Mouse (Mus musculus) heart, postnatal 14 days (tissue): ENCODE results near the gene Gimap1. TPM values are rescaled to one million over a fixed set of nuclear protein-coding genes. Genes with fewer than 3 reads are reported as not detected.

Source experiments
- DNase-seq, 2 experiments: peaks; one replicate each; pipeline ENCODE4 v3.0.0; 2021 to 2022
- intact Hi-C: fragments of 180-260 bp; cut with DNase I; formaldehyde crosslinking; loops from one replicate; pipeline ENCODE4 v1.15.1; 2025
- total RNA-seq, 2 experiments: library from RNA; stranded (reverse); gene quantifications; 2 replicates each; pipeline ENCODE4 v1.2.3; 2021

Gene Gimap1
- total RNA-seq, 2 experiments from 2014 or later, result 14.6 to 15.7 TPM

- DNase-seq, result no peak
- intact Hi-C loops, result no loop called here
Measured at GRCm38 (mm10) chr6:48737053-48737452, 1.8 kb upstream of the Gimap1 start.

GRCm38 (mm10) chr6:48737688-48738087, 1.2 kb upstream of the Gimap1 start:
- DNase-seq, result peak; percentile 26 to 48
- intact Hi-C loops, result no loop called here

DNA sequence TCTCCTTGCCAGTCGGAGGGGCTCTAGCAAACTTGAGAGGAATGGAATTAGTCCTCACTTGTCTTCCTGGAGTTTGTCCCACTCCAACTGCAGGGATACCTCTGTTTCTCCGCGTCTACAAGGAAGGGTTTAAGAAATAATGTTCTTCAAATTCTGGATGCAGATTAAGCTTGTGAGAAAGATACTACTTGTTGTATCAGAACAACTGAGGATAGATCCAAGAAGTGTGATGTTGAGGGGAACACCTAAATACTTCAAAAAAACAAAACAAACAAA, 864 bp downstream of the Gimap1 start:
- DNase-seq, result no peak
- intact Hi-C loops, result loop anchor here (2.0 to 10.0 kb wide), 2 partner anchors 35 to 295 kb away; partner anchors contain the start of genes Sspo and Zfp467

- DNase-seq, result no peak
- intact Hi-C loops, result loop anchor here (2.0 to 10.0 kb wide), 2 partner anchors 36 to 296 kb away; partner anchors contain the start of genes Sspo and Zfp467
Measured at GRCm38 (mm10) chr6:48740501-48741169, 1.8 kb downstream of the Gimap1 start.

- DNase-seq, result no peak
- intact Hi-C loops, result loop anchor here (2.0 to 10.0 kb wide), 2 partner anchors 36 to 296 kb away; partner anchors contain the start of genes Sspo and Zfp467
Measured at GRCm38 (mm10) chr6:48741273-48741672, 2.4 kb downstream of the Gimap1 start.

- DNase-seq, result no peak
- intact Hi-C loops, result loop anchor here (2.0 to 10.0 kb wide), 2 partner anchors 37 to 297 kb away; partner anchors contain the start of genes Sspo and Zfp467
Measured at GRCm38 (mm10) chr6:48741711-48742206, 2.9 kb downstream of the Gimap1 start.

DNA sequence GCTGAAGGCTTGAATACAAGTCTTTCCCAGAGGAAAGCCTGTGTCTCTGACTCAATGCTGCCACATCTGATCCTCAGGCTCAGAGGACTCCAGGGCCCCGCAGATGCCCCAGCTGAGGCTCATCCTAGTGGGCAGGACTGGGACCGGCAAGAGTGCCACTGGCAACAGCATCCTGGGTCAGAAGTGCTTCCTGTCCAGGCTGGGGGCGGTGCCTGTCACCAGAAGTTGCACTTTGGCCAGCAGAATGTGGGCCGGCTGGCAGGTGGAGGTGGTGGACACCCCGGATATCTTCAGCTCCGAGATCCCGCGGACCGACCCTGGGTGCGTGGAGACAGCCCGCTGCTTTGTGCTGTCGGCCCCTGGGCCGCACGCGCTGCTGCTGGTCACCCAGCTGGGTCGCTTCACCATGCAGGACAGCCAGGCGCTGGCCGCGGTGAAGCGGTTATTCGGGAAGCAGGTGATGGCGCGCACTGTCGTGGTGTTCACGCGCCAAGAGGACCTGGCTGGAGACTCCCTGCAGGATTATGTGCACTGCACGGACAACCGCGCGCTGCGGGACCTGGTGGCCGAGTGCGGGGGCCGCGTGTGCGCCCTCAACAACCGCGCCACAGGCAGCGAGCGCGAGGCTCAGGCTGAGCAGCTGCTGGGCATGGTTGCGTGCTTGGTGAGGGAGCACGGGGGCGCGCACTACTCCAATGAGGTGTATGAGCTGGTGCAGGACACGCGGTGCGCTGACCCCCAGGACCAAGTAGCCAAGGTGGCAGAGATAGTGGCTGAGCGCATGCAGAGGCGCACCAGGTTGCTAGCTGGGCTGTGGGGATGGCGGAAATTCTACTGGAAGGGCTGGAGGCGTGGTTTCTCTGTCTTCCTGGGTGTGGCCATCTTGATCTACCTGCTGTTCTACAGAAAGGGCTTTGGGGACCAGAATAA, 3.8 kb downstream of the Gimap1 start:
- no peak for DNase-seq
- intact Hi-C loops, result loop anchor here (10.0 kb wide), 1 partner anchor 298 kb away; the partner anchor contains the start of genes Sspo and Zfp467

GRCm38 (mm10) chr6:48745490-48745889, 6.6 kb downstream of the Gimap1 start:
- DNase-seq, result no peak
- intact Hi-C loops, result loop anchor here (10.0 kb wide), 1 partner anchor 301 kb away; the partner anchor contains the start of genes Sspo and Zfp467

- intact Hi-C loops, result loop anchor here (2.0 to 10.0 kb wide), 2 partner anchors 99 to 301 kb away; partner anchors contain the start of genes Gimap8, Sspo and Zfp467
- peak; percentile 47 to 58 for DNase-seq
Measured at GRCm38 (mm10) chr6:48745959-48746889, 7.4 kb downstream of the Gimap1 start, which contains the start of gene Gimap5. TSS of gene Gimap5 (plus strand) at chr6:48746197.

GRCm38 (mm10) chr6:48747091-48747966, 8.5 kb downstream of the Gimap1 start:
- intact Hi-C loops, result loop anchor here (1.0 to 10.0 kb wide), 3 partner anchors 24 to 303 kb away; partner anchors contain the start of genes Gimap8, Sspo and Zfp467
- no peak for DNase-seq

DNA sequence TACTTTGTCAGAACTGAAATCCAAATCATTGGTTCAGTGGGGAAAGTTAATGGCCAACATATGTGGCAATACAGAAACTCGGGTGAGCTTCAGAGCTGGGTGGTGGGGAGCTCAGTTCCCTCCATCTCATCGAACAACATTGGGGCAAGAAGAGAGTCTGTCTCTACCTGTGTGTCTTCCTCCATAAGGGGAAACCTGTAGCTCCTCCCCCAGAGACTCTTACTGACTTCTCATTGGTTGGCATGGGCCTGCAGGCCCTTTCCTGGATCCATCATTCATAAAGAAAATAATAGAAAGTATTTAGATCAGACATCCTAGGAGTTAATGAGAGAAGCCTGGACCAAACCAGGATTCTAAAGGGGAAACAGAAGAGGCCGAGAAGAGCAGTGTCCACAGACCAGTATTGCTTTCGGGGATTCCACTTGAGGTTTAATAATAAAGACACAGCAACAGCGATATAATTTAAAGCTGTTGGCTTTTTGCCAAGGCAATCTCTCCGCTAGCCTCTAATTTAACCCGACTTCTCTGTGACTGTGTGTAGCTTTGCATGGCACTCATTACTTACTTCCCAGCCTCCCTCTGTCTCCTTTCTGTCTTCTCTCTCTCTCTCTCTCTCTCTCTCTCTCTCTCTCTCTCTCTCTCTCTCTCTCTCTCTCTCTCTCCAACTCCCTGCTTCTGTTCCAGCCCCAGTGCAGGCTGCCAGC, 24.9 kb downstream of the Gimap1 start:
- intact Hi-C loops, result no loop called here
- no peak for DNase-seq

DNA sequence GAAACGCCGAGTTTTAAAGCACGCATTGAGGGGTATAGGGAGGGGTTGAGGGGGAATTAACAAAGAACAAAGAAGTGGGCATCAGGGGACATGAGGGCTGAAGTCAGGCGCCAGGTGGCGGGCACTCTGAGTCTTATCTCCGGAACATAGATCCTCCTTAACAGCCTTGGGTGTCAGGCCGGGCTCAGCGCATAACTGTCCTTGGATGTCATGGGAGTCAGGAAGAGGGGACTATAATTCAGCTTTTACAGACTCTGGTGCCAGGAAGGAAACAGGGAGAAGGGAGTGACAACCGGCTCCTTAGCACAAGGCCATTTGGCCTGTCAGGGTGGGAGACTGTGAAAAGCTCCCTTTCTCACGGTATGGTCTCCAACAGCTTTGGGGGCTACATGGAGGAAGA, 25.6 kb downstream of the Gimap1 start:
- DNase-seq, result no peak
- intact Hi-C loops, result no loop called here

DNA sequence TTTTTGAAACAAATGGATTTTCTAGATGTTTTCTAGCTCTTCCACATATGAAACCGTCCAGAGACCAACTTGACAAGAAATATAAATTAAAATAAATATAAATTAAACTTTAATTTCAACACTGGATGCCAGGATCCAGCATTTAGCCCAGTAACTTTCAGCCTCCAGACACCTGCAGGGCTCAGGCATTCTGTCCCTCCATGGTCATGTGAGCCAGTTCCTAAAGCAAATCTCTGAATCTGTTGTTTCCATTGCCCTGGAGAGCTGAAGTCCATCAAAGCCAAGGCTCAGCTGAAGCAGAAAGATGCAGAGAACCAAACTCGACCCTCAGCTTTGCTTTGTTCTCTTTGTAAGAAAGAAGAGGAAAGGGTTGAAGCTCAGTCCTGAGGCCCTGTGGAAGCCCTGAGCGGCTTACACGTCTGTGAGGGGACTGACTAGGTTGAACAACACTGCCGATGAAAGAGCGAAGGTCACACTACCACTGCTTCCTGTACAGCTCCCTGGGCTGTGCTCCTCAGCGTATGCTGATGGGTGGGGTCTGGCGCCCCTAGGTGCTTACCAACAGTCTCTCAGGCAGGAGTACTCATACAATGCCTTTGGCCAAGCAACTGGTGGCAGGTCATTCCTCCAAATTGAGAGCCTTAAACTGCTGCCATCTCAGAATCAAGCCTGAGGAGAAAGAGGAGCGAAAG, 29.5 kb downstream of the Gimap1 start:
- intact Hi-C loops, result no loop called here
- DNase-seq, result no peak

DNA sequence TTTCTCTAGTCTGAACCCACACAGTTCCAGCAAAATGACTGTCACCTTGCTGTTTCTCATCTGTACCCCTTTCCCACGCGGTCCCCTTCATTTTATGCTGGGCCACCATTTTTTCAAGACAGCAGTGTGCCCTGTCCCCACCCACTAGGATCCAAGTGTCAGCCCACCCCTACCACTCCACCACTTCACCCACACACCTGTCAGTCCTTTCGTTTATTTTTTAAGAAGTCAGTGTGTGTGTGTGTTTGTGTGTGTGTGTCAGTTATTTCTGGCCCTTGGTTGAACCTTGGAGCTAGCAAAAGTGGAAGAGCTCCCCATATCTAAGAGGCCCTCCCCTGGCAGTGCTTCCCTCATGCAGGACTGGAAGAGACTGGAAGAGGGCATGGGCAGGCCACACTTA, 30.1 kb downstream of the Gimap1 start:
- no peak for DNase-seq
- intact Hi-C loops, result loop anchor here (1.0 kb wide), 1 partner anchor 19 kb away; no protein-coding TSS in a partner anchor

GRCm38 (mm10) chr6:48770696-48771095, 31.8 kb downstream of the Gimap1 start, which contains the start of gene Gimap3:
TSS of gene Gimap3 (minus strand) at chr6:48770851.
- intact Hi-C loops, result loop anchor here (1.0 to 5.0 kb wide), 3 partner anchors 23 to 593 kb away; no protein-coding TSS in a partner anchor
- DNase-seq, result no peak

- peak; percentile 85 to 90 for DNase-seq
- intact Hi-C loops, result loop anchor here (1.0 to 5.0 kb wide), 3 partner anchors 127 to 595 kb away; no protein-coding TSS in a partner anchor
Measured at GRCm38 (mm10) chr6:48772030-48772429, 33.2 kb downstream of the Gimap1 start.

DNA sequence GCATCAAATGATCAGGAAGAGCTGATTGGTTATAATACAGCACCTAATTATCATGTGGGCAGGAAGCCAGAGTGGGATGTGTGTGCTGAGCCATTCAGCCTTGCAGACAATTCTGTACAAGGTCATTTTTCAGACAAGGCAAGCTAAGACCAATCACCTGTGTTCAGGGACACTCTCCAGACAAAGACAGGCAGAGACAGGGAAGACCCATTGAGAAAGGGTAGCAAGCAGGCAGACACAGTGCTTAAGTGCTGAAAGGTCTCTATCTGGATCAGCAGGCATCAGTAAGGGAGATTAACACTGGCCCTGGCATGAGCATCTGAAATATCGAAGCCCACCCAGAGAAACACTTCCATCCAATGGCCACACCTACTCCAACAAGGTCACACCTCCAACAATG, 45.6 kb downstream of the Gimap1 start:
- intact Hi-C loops, result no loop called here
- no peak for DNase-seq
